Mouse (Mus musculus) heart, embryonic 11.5 days (tissue): Measurements from ENCODE around the gene Pde4b. TPM values are rescaled to one million over a fixed set of nuclear protein-coding genes. Genes with fewer than 3 reads are reported as not detected.

Experiments used
- ATAC-seq: fragments of 200-750 bp; cut with Nextera tagmentation; replicated peaks from 2 replicates; pipeline ENCODE4 v1.8.0; 2017; ENCODE audit warnings: moderate library complexity; ENCODE audit not compliant: insufficient number of reproducible peaks, low FRiP score, low TSS enrichment
- H3K27ac ChIP-seq: fragments of 300-500 bp; sonication (generic); 2 replicates; pipeline ENCODE4 v1.5.1; 2014; ENCODE audit warnings: mild to moderate bottlenecking, low read depth, low read length
- H3K27me3 ChIP-seq: fragments of 300-500 bp; sonication (generic); 2 replicates; pipeline ENCODE4 v1.6.1; 2014; ENCODE audit warnings: mild to moderate bottlenecking, low read length, mixed read lengths; ENCODE audit not compliant: control insufficient read depth, insufficient read depth
- H3K36me3 ChIP-seq: fragments of 300-500 bp; sonication (generic); 2 replicates; pipeline ENCODE4 v1.6.1; 2014; ENCODE audit warnings: mild to moderate bottlenecking, low read length, moderate library complexity, mixed read lengths; ENCODE audit not compliant: control insufficient read depth, insufficient read depth
- H3K4me1 ChIP-seq: fragments of 300-500 bp; sonication (generic); 2 replicates; pipeline ENCODE4 v1.6.1; 2014; ENCODE audit warnings: low read length; ENCODE audit not compliant: control insufficient read depth, insufficient read depth
- H3K4me2 ChIP-seq: fragments of 300-500 bp; sonication (generic); 2 replicates; pipeline ENCODE4 v1.6.1; 2014; ENCODE audit warnings: mild to moderate bottlenecking, moderate library complexity
- H3K4me3 ChIP-seq: fragments of 300-500 bp; sonication (generic); 2 replicates; pipeline ENCODE4 v1.5.1; 2014; ENCODE audit warnings: low read depth, low read length
- H3K9ac ChIP-seq: fragments of 300-500 bp; sonication (generic); 2 replicates; pipeline ENCODE4 v1.6.1; 2014; ENCODE audit warnings: mild to moderate bottlenecking, low read depth, low read length, moderate library complexity
- H3K9me3 ChIP-seq: fragments of 300-500 bp; sonication (generic); replicated peaks from 2 replicates; pipeline ENCODE4 v1.6.1; 2016; ENCODE audit warnings: low read length; ENCODE audit not compliant: control insufficient read depth
- WGBS: fragments of 180-500 bp; shearing (Covaris S2); extraction: QIAGEN DNeasy Blood & Tissue Kit; methylation state at CpG from one replicate; pipeline ENCODE4 v1.1.7; 2014; ENCODE audit not compliant: insufficient replicate concordance; 5-methylcytosine and 5-hydroxymethylcytosine counted together
- polyA plus RNA-seq: library from polyadenylated mRNA; unstranded; fragments of >200 nt; fragmentation: Nextera tagmentation; extraction: Ambion mirVana; gene quantifications from 2 replicates; pipeline ENCODE4 v1.2.1, GENCODE M21; 2014

Gene Pde4b
- polyA plus RNA-seq, 1 experiment from 2014 or later = 23.9 TPM

GRCm38 (mm10) chr4:102278958-102279357 is 191.6 kb downstream of the Pde4b start:
- no peaks in the 10 kb centered on the region for H3K9me3 ChIP-seq
- 0 out of 2 replicates have a peak, but pooled peaks cover 2% of the 10 kb centered on the region for H3K4me1 ChIP-seq
- H3K27me3 ChIP-seq = no peaks in the 10 kb centered on the region
- H3K4me3 ChIP-seq = no peak overlapping the region
- H3K4me2 ChIP-seq = no peak overlapping the region
- H3K27ac ChIP-seq = no peak overlapping the region
- 64% methylated on average over 2 of the region's 2 CpGs for WGBS
- no peak overlapping the region for H3K9ac ChIP-seq
- ATAC-seq = no peak
- no peaks in the 10 kb centered on the region for H3K36me3 ChIP-seq

- 85% methylated on average over 6 of the region's 6 CpGs for WGBS
- H3K27me3 ChIP-seq = no peaks in the 10 kb centered on the region
- H3K27ac ChIP-seq = no peak overlapping the region
- H3K36me3 ChIP-seq = no peaks in the 10 kb centered on the region
- H3K4me2 ChIP-seq = no peak overlapping the region
- no peak for ATAC-seq
- H3K9ac ChIP-seq = no peak overlapping the region
- H3K4me3 ChIP-seq = no peak overlapping the region
- no peaks in the 10 kb centered on the region for H3K9me3 ChIP-seq
- H3K4me1 ChIP-seq = no peaks in the 10 kb centered on the region
Measured at GRCm38 (mm10) chr4:102287172-102287571, 199.8 kb downstream of the Pde4b start.

GRCm38 (mm10) chr4:102290052-102290734 is 202.8 kb downstream of the Pde4b start:
- no peak for ATAC-seq
- Histone ChIP-seq H3K27me3 (no peaks in the 10 kb centered on the region), H3K27ac (no peak overlapping the region), H3K36me3 (no peaks in the 10 kb centered on the region), H3K9ac (no peak overlapping the region), H3K4me1 (no peaks in the 10 kb centered on the region), H3K4me2 (no peak overlapping the region), H3K4me3 (no peak overlapping the region), H3K9me3 (no peaks in the 10 kb centered on the region)
- 65% methylated on average over 6 of the region's 6 CpGs for WGBS

- H3K9me3 ChIP-seq = no peaks in the 10 kb centered on the region
- H3K27ac ChIP-seq = no peak overlapping the region
- H3K4me3 ChIP-seq = no peak overlapping the region
- no peak overlapping the region for H3K4me2 ChIP-seq
- no peak for ATAC-seq
- no peaks in the 10 kb centered on the region for H3K36me3 ChIP-seq
- no peak overlapping the region for H3K9ac ChIP-seq
- no peaks in the 10 kb centered on the region for H3K27me3 ChIP-seq
- H3K4me1 ChIP-seq = no peaks in the 10 kb centered on the region
Measured at GRCm38 (mm10) chr4:102297558-102297957, 210.2 kb downstream of the Pde4b start.

DNA sequence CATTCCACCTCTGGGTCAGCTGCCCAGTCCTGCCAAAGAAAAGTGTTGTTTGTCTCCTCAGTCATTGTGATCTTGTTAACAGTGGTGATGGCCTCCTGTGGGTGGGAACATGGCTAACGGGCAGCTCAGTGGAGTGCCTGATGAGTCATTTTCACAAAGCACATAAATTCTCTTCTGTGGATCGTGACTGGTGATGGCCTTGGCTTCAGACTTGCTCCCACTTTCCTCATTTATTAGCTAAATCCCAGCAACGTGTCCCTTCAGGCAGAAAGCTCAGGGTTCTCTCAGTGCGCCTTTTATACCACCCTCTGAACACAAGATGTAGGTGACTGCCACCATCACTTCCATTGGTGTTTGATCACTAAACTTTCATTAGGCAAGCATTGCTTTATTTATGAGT is 215.2 kb downstream of the Pde4b start:
- no peaks in the 10 kb centered on the region for H3K9me3 ChIP-seq
- H3K9ac ChIP-seq = no peak overlapping the region
- ATAC-seq = no peak
- H3K4me1 ChIP-seq = no peaks in the 10 kb centered on the region
- H3K27me3 ChIP-seq = no peaks in the 10 kb centered on the region
- 72% methylated on average over 4 of the region's 4 CpGs for WGBS
- H3K36me3 ChIP-seq = no peaks in the 10 kb centered on the region
- no peak overlapping the region for H3K27ac ChIP-seq
- no peak overlapping the region for H3K4me2 ChIP-seq
- H3K4me3 ChIP-seq = no peak overlapping the region

DNA sequence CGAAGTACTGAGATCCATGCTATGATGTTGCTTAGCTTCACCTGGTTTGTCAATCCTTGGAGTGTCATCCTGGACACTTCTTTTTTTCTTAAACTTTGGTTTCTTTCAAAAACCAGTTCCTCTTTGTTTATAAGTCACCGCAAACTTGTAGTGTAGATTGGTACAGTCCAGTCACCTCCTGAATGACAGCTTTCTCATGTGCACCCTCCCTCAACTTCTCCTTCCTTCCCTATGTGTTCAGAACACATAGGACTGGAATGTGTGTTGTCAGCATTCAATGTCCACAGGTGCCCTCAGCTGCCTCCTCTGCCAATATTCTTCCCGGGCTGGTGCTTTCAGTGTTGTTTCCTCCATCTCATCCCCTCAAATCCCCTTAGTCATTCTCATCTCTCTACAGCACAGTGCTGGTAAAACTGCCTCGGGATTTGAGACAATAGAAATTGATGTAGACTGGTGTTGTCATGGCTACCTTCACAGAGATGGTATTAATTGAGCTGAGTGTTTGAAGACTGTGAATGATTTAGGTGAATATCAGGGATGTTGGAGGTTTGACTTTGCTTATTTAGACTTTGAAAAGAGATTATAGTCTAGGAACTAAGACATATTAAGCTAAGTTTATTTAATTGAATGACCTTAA is 220.4 kb downstream of the Pde4b start:
- H3K9ac ChIP-seq = no peak overlapping the region
- no peak for ATAC-seq
- no peaks in the 10 kb centered on the region for H3K27me3 ChIP-seq
- H3K4me3 ChIP-seq = no peak overlapping the region
- H3K9me3 ChIP-seq = no peaks in the 10 kb centered on the region
- 0 out of 2 replicates have a peak, but pooled peaks cover 2% of the 10 kb centered on the region for H3K4me1 ChIP-seq
- no peaks in the 10 kb centered on the region for H3K36me3 ChIP-seq
- no peak overlapping the region for H3K27ac ChIP-seq
- no peak overlapping the region for H3K4me2 ChIP-seq
- WGBS = 73% methylated on average over 4 of the region's 4 CpGs

DNA sequence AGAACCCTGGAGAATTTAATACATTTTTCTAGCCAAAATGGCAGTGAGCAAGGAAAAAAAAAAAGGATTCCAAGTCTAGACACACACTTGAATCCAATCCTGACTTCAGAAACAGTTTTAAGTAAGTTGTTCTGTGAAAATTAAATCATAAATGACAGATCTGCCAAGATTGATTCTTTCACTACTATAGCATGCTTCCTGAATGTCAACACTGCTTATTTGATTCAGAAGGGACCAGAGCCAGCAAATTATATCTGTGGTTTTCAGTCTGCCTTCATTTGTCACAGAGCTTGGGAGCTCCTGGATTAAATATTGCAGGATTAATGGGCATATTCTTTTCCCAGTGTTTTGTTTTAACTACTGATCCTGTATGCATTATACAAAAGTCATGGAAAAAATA is 223.3 kb downstream of the Pde4b start:
- H3K4me2 ChIP-seq = no peak overlapping the region
- H3K9ac ChIP-seq = no peak overlapping the region

DNA sequence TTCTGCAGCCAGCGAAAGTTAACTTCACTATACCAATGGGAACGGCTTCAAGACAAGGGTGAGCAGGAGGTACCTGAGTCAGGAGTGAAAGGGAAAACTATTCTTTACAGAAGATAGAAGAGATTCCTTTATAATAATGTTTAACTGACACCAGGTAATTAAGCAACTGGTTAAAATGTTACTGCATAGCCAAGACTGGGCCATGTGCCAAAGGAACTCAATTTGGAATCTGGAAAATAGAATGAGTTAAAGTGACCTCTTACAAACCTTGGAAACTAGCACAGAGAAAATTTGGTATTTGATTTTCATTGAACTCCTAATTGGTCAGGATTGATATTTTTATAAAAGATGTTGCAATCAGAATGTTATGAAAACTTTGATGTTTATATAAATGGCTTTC is 228.7 kb downstream of the Pde4b start:
- Histone ChIP-seq H3K9me3 (no peaks in the 10 kb centered on the region), H3K4me1 (0 out of 2 replicates have a peak, but pooled peaks cover 2% of the 10 kb centered on the region), H3K36me3 (no peaks in the 10 kb centered on the region), H3K27me3 (no peaks in the 10 kb centered on the region), H3K9ac (no peak overlapping the region), H3K4me2 (no peak overlapping the region), H3K27ac (no peak overlapping the region), H3K4me3 (no peak overlapping the region)
- no peak for ATAC-seq
- 87% methylated on average over 2 of the region's 2 CpGs for WGBS

More for the DNA sequence above, 223.3 kb downstream of the Pde4b start:
- H3K27ac ChIP-seq = no peak overlapping the region
- no peaks in the 10 kb centered on the region for H3K36me3 ChIP-seq
- no peak for ATAC-seq
- no peak overlapping the region for H3K4me3 ChIP-seq
- no peaks in the 10 kb centered on the region for H3K27me3 ChIP-seq
- H3K4me1 ChIP-seq = 0 out of 2 replicates have a peak, but pooled peaks cover 2% of the 10 kb centered on the region
- H3K9me3 ChIP-seq = no peaks in the 10 kb centered on the region
